Mouse (Mus musculus) CH12.LX (cell line): ENCODE data around the gene Isl1. TPM values are rescaled to one million over a fixed set of nuclear protein-coding genes. Genes with fewer than 3 reads are reported as not detected.

ENCODE experiments used
- DNase-seq: peaks from one replicate; pipeline ENCODE4 v3.0.0-alpha.2; 2013; ENCODE audit errors: extremely low read depth
- H3K27ac ChIP-seq: 2 replicates; pipeline ENCODE4 v1.5.1; 2012; ENCODE audit warnings: low read depth, mild to moderate bottlenecking, control low read depth, moderate library complexity; ENCODE audit not compliant: insufficient read depth
- H3K27me3 ChIP-seq: replicated peaks from 2 replicates; pipeline ENCODE3; 2012; ENCODE audit warnings: inconsistent platforms
- H3K36me3 ChIP-seq, 2 experiments: replicated peaks in 1 of 2; 2 replicates each; pipeline versions ENCODE3 to v1.6.1; 2012; ENCODE audit warnings: inconsistent platforms in 1 of 2, low read length in 1 of 2, mild to moderate bottlenecking in 1 of 2, mixed read lengths in 1 of 2, moderate library complexity in 1 of 2; ENCODE audit not compliant: control insufficient read depth in 1 of 2, insufficient read depth in 1 of 2
- H3K4me1 ChIP-seq, 2 experiments: 2 replicates each; pipeline ENCODE4 v1.6.1; 2012; ENCODE audit warnings: inconsistent platforms in 1 of 2, moderate library complexity in 1 of 2; ENCODE audit not compliant: insufficient read depth in 2 of 2, control insufficient read depth in 1 of 2
- H3K4me2 ChIP-seq: 2 replicates; pipeline ENCODE4 v1.6.1; 2012; ENCODE audit warnings: low read depth, mild to moderate bottlenecking, control low read depth; ENCODE audit not compliant: poor library complexity, insufficient read depth, severe bottlenecking
- H3K4me3 ChIP-seq, 3 experiments: fragments of 150-350 bp in 1 of 3; sonication (generic) in 1 of 3; replicated peaks in 1 of 3; 2 replicates each; pipeline versions ENCODE3 to v1.5.1; 2011 to 2012; ENCODE audit warnings: low read depth in 2 of 3, low read length in 2 of 3, mild to moderate bottlenecking in 2 of 3, moderate library complexity in 2 of 3, control low read depth in 1 of 3, improper control_type of control experiment in 1 of 3, inconsistent platforms in 1 of 3, mixed read lengths in 1 of 3; ENCODE audit not compliant: poor library complexity in 1 of 3
- H3K79me2 ChIP-seq: replicated peaks from 2 replicates; pipeline ENCODE4 v1.6.1; 2012; ENCODE audit warnings: mild to moderate bottlenecking, moderate library complexity; ENCODE audit not compliant: control insufficient read depth, poor library complexity, insufficient read depth, severe bottlenecking; ENCODE audit errors: extremely low read depth
- H3K9ac ChIP-seq: 2 replicates; pipeline ENCODE4 v1.6.1; 2012; ENCODE audit warnings: low read depth, mild to moderate bottlenecking, control low read depth, moderate library complexity; ENCODE audit not compliant: insufficient read depth
- H3K9me3 ChIP-seq: replicated peaks from 2 replicates; pipeline ENCODE3; 2012; ENCODE audit warnings: low read length, inconsistent platforms, mixed read lengths
- CHD2 ChIP-seq: IDR thresholded peaks from 2 replicates; pipeline ENCODE4 v1.6.1; 2011; ENCODE audit warnings: low read length, improper control_type of control experiment
- CTCF ChIP-seq, 2 experiments: IDR thresholded peaks in 1 of 2; conservative IDR thresholded peaks in 1 of 2; 2 replicates each; pipeline ENCODE4 v1.5.1; 2011 to 2012; ENCODE audit warnings: low read depth in 2 of 2, low read length in 2 of 2, improper control_type of control experiment in 1 of 2, inconsistent platforms in 1 of 2, mild to moderate bottlenecking in 1 of 2, moderate library complexity in 1 of 2
- ELF1 ChIP-seq: IDR thresholded peaks from 2 replicates; pipeline ENCODE4 v1.6.1; 2014; ENCODE audit warnings: low read depth, mild to moderate bottlenecking, inconsistent platforms, low read length, improper control_type of control experiment
- HCFC1 ChIP-seq: IDR thresholded peaks from 2 replicates; pipeline ENCODE4 v1.6.1; 2012; ENCODE audit warnings: low read depth, mild to moderate bottlenecking, inconsistent platforms, low read length, improper control_type of control experiment
- IRF4 ChIP-seq: IDR thresholded peaks from 2 replicates; pipeline ENCODE4 v1.6.1; 2014; ENCODE audit warnings: low read depth, mild to moderate bottlenecking, inconsistent platforms, low read length, improper control_type of control experiment
- JUND ChIP-seq: conservative IDR thresholded peaks from 2 replicates; pipeline ENCODE4 v1.6.1; 2011; ENCODE audit warnings: low read depth, low read length, improper control_type of control experiment
- MYC ChIP-seq: IDR thresholded peaks from 2 replicates; pipeline ENCODE4 v1.6.1; 2011; ENCODE audit warnings: low read depth, mild to moderate bottlenecking, improper control_type of control experiment, low read length
- NELFE ChIP-seq: IDR thresholded peaks from 2 replicates; pipeline ENCODE4 v1.6.1; 2011; ENCODE audit warnings: low read depth, low read length, improper control_type of control experiment
- NRF1 ChIP-seq: IDR thresholded peaks from 2 replicates; pipeline ENCODE4 v1.6.1; 2014; ENCODE audit warnings: low read depth, mild to moderate bottlenecking, inconsistent platforms, low read length, improper control_type of control experiment, moderate library complexity
- PAX5 ChIP-seq: IDR thresholded peaks from 2 replicates; pipeline ENCODE4 v1.6.1; 2012; ENCODE audit warnings: low read length, inconsistent platforms, mixed read lengths
- RCOR1 ChIP-seq: conservative IDR thresholded peaks from 2 replicates; pipeline ENCODE4 v1.6.1; 2012; ENCODE audit warnings: low read depth, mild to moderate bottlenecking, inconsistent platforms, low read length, improper control_type of control experiment
- SIN3A ChIP-seq: IDR thresholded peaks from 2 replicates; pipeline ENCODE4 v1.6.1; 2012; ENCODE audit warnings: low read length, improper control_type of control experiment, inconsistent platforms
- SMC3 ChIP-seq: IDR thresholded peaks from 2 replicates; pipeline ENCODE4 v1.6.1; 2011; ENCODE audit warnings: low read depth, low read length, improper control_type of control experiment
- TBP ChIP-seq: conservative IDR thresholded peaks from 2 replicates; pipeline ENCODE4 v1.6.1; 2011; ENCODE audit warnings: low read depth, low read length, improper control_type of control experiment
- TCF12 ChIP-seq: IDR thresholded peaks from 2 replicates; pipeline ENCODE4 v1.6.1; 2014; ENCODE audit warnings: low read depth, mild to moderate bottlenecking, inconsistent platforms, low read length, improper control_type of control experiment
- UBTF ChIP-seq: IDR thresholded peaks from 2 replicates; pipeline ENCODE4 v1.6.1; 2012; ENCODE audit warnings: low read depth, mild to moderate bottlenecking, inconsistent platforms, low read length, improper control_type of control experiment, moderate library complexity
- USF1 ChIP-seq: IDR thresholded peaks from 2 replicates; pipeline ENCODE4 v1.6.1; 2014; ENCODE audit warnings: low read depth, mild to moderate bottlenecking, inconsistent platforms, low read length, improper control_type of control experiment
- ZMIZ1 ChIP-seq: IDR thresholded peaks from 2 replicates; pipeline ENCODE4 v1.6.1; 2012; ENCODE audit warnings: low read depth, mild to moderate bottlenecking, inconsistent platforms, low read length, improper control_type of control experiment
- ZNF384 ChIP-seq: IDR thresholded peaks from 2 replicates; pipeline ENCODE4 v1.6.1; 2012; ENCODE audit warnings: low read depth, low read length, improper control_type of control experiment, inconsistent platforms
- dilution Hi-C: fragments of 300-500 bp; cut with MboI; formaldehyde crosslinking; loops from 2 replicates; pipeline ENCODE4 v1.14.3; 2020; ENCODE audit warnings: low sequenced_read_pairs; ENCODE audit not compliant: extremely low pct_unique_long_range_greater_than_20kb, extremely low pct_ligation_motif_present
- in situ Hi-C: fragments of 300-500 bp; cut with MboI; formaldehyde crosslinking; loops from 3 replicates; pipeline ENCODE4 v1.14.3; 2019; ENCODE audit warnings: low sequenced_read_pairs, low pct_ligation_motif_present, low pct_unique_long_range_greater_than_20kb, mixed read lengths
- polyA plus RNA-seq: library from polyadenylated mRNA; unstranded; fragments of >175 nt; gene quantifications from 2 replicates; pipeline ENCODE4 v1.2.1, GENCODE M21; 2012; ENCODE audit warnings: low read depth; ENCODE audit not compliant: insufficient read length
- total RNA-seq, 2 experiments: library from RNA; depleted of rRNA; stranded (reverse); fragments of 300-350 nt in 1 of 2; fragments of >200 nt in 1 of 2; gene quantifications; 2 replicates each; pipeline ENCODE4 v1.2.3; 2012 to 2014

Isl1 gene
- total and polyA plus RNA-seq, 3 experiments = not detected

- no peak overlapping the region for H3K4me3 ChIP-seq
- DNase-seq = no peak
- H3K4me1 ChIP-seq = no peaks in the 10 kb centered on the region
- dilution Hi-C loops = no loop called here
- H3K9ac ChIP-seq = no peak overlapping the region
- in situ Hi-C loops = no loop called here
- H3K27ac ChIP-seq = no peak overlapping the region
- no peaks in the 10 kb centered on the region for H3K36me3 ChIP-seq
- TF ChIP-seq TCF12 = no peak
- TF ChIP-seq RCOR1 = no peak
- TF ChIP-seq SIN3A = no peak
- TF ChIP-seq NRF1 = no peak
- no peak for TF ChIP-seq UBTF
- TF ChIP-seq HCFC1 = no peak
- TF ChIP-seq NELFE = no peak
- no peak for TF ChIP-seq PAX5
- no peak for TF ChIP-seq USF1
- TF ChIP-seq SMC3 = no peak
- no peak for TF ChIP-seq ZNF384
- no peak for TF ChIP-seq IRF4
- no peak for TF ChIP-seq ELF1
- TF ChIP-seq MYC = no peak
- TF ChIP-seq TBP = no peak
- no peak for TF ChIP-seq CTCF (conservative IDR thresholded peaks at IDR 0.05 in 1 of 2, IDR thresholded peaks at IDR 0.05 in 1 of 2; ENCODE audit: low read depth in 2 of 2, low read length in 2 of 2)
- TF ChIP-seq ZMIZ1 = no peak
- TF ChIP-seq JUND = no peak
- H3K9me3 ChIP-seq = peaks cover 56% of the 10 kb centered on the region
- H3K27me3 ChIP-seq = no peaks in the 10 kb centered on the region
- H3K79me2 ChIP-seq = no peaks in the 10 kb centered on the region
- H3K4me2 ChIP-seq = no peak overlapping the region
These were observed 1.2 kb downstream of the Isl1 start for GRCm38 (mm10) chr13:116308121-116308932.

- Histone ChIP-seq H3K36me3 (no peaks in the 10 kb centered on the region), H3K9ac (no peak overlapping the region), H3K4me2 (no peak overlapping the region), H3K4me1 (no peaks in the 10 kb centered on the region), H3K9me3 (peaks cover 63% of the 10 kb centered on the region), H3K79me2 (no peaks in the 10 kb centered on the region), H3K4me3 (no peak overlapping the region), H3K27me3 (no peaks in the 10 kb centered on the region), H3K27ac (no peak overlapping the region)
- dilution Hi-C loops (no loop called here), in situ Hi-C loops (no loop called here)
- DNase-seq = no peak
- TF ChIP-seq CHD2 = no peak
These were observed 2.9 kb downstream of the Isl1 start for GRCm38 (mm10) chr13:116306591-116306990.
